Mouse (Mus musculus) hindbrain, embryonic 10.5 days (tissue): ENCODE results near the gene P3h3. TPM values are rescaled to one million over a fixed set of nuclear protein-coding genes. Genes with fewer than 3 reads are reported as not detected.
"Not testable (repeated sequence)": the region's sequence is repeated elsewhere in the genome, so short reads cannot be mapped to it uniquely, and the experiment has no call there.

Source experiments
- DNase-seq: peaks from one replicate; pipeline ENCODE4 v3.0.0-alpha.2; 2017; ENCODE audit warnings: low spot score
- H3K27ac ChIP-seq: fragments of 300-500 bp; sonication (generic); 2 replicates; pipeline ENCODE4 v1.5.1; 2016; ENCODE audit warnings: mild to moderate bottlenecking, moderate library complexity
- H3K27me3 ChIP-seq: fragments of 300-500 bp; sonication (generic); 2 replicates; pipeline ENCODE4 v1.6.1; 2016; ENCODE audit warnings: mild to moderate bottlenecking; ENCODE audit not compliant: poor library complexity, insufficient read depth, severe bottlenecking
- H3K36me3 ChIP-seq: fragments of 300-500 bp; sonication (generic); 2 replicates; pipeline ENCODE4 v1.6.1; 2016; ENCODE audit warnings: mild to moderate bottlenecking, moderate library complexity
- H3K4me1 ChIP-seq: fragments of 300-500 bp; sonication (generic); replicated peaks from 2 replicates; pipeline ENCODE4 v1.6.1; 2016; ENCODE audit warnings: mild to moderate bottlenecking
- H3K4me3 ChIP-seq: fragments of 300-500 bp; sonication (generic); 2 replicates; pipeline ENCODE4 v1.5.1; 2016; ENCODE audit warnings: mild to moderate bottlenecking, moderate library complexity
- H3K9me3 ChIP-seq: fragments of 300-500 bp; sonication (generic); 2 replicates; pipeline ENCODE4 v1.6.1; 2016; ENCODE audit warnings: mild to moderate bottlenecking, moderate library complexity
- WGBS: fragments of 180-500 bp; shearing (Covaris S2); methylation state at CpG from one replicate; pipeline ENCODE4 v1.1.7; 2016; 5-methylcytosine and 5-hydroxymethylcytosine counted together
- polyA plus RNA-seq: library from polyadenylated mRNA; unstranded; fragments of >200 nt; fragmentation: Nextera tagmentation; extraction: Ambion mirVana; gene quantifications from 2 replicates; pipeline ENCODE4 v1.2.1, GENCODE M21; 2016

The P3h3 gene
- polyA plus RNA-seq, 1 experiment from 2014 or later, result 13.4 TPM

DNA sequence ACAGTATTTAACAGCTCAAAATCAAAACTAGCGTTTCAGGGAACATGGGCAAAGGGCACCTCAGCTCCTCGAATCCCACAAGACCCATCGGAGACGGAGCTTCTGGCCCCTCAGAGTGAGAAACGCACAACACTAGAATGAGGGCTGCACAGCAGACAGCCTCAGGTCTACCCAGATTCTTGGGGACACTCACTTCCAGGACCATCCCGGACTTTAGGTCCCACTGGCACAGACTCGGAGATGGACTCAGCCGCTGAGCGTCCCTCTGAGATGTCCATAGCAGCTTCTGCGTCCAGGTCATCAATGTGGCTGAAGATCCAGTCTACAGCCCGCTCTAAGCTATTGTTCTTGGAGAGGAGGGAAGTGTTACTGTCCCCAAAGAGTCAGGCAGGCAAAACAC is 40.4 kb downstream of the P3h3 start:
- 93% methylated on average over 11 of the region's 11 CpGs for WGBS
- H3K27me3 ChIP-seq, result no peaks in the 10 kb centered on the region
- H3K4me3 ChIP-seq, result no peak overlapping the region
- peaks cover 80% of the 10 kb centered on the region for H3K36me3 ChIP-seq
- H3K27ac ChIP-seq, result no peak overlapping the region
- peaks cover 32% of the 10 kb centered on the region for H3K4me1 ChIP-seq
- no peak for DNase-seq
- no peaks in the 10 kb centered on the region for H3K9me3 ChIP-seq

DNA sequence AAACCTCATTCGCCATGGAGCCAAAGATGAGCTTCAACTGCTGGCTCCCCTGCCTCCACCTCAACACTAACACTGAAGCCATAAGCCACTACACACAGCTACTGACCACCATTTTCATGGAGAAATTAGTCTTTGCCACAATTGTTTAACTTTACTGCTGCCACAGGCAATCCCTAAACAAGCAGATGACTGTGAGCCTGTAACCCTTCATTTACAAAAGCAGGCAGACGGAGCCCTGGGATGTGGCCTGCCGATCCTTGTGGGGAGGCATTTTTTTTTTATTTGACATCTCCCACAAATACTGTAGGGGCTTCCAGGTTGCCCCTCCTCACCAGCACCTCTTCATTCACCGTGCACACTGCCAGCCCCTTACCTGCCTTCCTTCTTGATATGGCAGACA is 40.9 kb downstream of the P3h3 start:
- Histone ChIP-seq H3K36me3 (peaks cover 80% of the 10 kb centered on the region), H3K4me1 (peaks cover 37% of the 10 kb centered on the region), H3K27ac (no peak overlapping the region), H3K9me3 (no peaks in the 10 kb centered on the region), H3K4me3 (no peak overlapping the region), H3K27me3 (no peaks in the 10 kb centered on the region)
- DNase-seq, result no peak
- 93% methylated on average over 4 of the region's 4 CpGs for WGBS

DNA sequence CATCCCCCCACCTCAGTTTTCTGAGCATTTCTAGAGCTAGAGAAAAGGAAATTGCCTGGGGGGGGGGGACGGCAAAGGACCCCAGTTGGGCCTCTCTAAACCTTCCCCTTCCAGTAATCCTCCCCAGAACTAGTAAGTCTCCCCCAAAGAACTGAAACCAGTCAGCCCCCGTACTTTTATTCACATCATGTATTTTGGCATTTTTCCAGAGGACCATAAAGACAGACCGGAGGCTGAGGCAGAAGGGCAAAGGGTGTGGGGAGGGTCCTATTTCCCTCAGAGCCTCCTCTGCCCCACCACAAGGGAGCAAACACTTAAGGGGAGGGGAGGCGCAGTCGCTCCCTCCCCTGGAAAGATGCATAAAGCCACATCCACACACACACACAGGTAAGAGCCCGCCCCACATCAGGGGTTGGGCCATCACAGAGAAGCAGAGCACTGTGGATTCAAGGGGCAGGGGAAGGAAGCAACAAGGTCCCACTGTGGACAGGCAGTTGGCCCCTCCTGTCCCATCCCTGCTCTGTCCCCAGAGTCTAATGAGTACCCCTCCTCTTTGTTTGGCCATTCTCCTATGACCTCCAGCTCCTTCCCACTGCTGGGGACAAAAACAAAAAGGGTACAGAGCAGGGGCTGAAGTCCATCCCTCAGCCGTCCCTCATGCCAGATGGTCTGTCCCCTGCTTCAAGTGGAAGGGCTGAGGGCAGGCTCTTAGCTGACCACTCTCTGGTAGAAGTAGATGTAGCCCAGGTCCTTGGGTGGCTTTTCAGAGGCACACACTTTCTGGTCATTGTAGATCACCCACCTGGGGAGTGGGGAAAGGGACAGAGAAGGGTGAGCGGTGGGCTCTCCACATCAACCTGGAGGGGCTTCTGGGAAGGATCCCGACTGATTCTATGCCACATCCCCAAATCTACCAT is 42.4 kb downstream of the P3h3 start:
- H3K36me3 ChIP-seq, result peaks cover 80% of the 10 kb centered on the region
- H3K27me3 ChIP-seq, result no peaks in the 10 kb centered on the region
- DNase-seq, result no peak
- no peaks in the 10 kb centered on the region for H3K9me3 ChIP-seq
- peak overlapping the region; percentile 92 for H3K4me3 ChIP-seq
- WGBS, result 80% methylated on average over 9 of the region's 9 CpGs
- no peak overlapping the region; the same call in 1 of the 2 replicates for H3K27ac ChIP-seq
- peaks cover 45% of the 10 kb centered on the region for H3K4me1 ChIP-seq

DNA sequence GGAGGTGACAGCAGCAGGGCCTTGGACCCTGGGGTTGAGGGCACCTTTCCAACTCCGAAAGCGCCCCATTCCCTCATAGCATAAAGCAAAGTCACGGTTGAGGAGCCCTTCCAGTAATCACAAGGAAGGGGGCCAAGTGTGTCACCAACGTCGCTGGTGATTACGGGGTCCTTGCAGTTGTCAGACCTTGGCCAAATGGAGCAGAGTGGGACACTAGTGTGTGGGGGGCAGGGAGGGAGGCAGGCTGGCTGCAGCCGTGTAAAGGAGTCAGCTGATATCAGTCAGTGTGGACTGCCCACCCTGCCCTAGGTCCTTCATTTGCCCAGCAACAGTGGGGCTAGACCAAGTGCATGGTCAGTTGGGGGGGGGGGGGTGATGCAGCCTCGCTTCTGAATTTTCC is 43.1 kb downstream of the P3h3 start:
- WGBS, result 47% methylated on average over 8 of the region's 8 CpGs
- Histone ChIP-seq H3K27me3 (no peaks in the 10 kb centered on the region), H3K4me1 (peaks cover 52% of the 10 kb centered on the region), H3K27ac (peak overlapping the region; percentile 98), H3K9me3 (no peaks in the 10 kb centered on the region), H3K36me3 (peaks cover 74% of the 10 kb centered on the region), H3K4me3 (peak overlapping the region; percentile 92)
- DNase-seq, result no peak

DNA sequence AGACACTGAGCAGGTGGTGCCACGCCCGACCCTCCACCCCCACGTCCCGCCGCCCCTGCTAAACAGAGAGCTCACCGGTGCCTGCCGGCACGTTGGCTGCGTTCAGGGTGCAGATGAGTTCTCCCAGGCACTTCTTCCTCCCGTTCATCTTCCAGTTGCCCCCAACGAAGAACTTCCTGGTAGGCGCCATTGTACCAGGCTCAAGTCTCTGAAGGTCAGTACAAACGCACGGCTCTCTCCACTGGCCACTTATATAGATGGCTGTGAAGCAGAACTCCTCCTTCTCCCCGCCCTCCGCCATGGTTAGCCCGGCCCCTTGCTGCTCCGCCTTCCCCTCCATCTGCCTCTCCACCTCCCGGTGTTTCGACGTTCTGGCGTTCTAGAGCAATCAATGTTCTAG is 43.6 kb downstream of the P3h3 start, which contains the start of gene Tpi1:
TSS of gene Tpi1 (minus strand) at position 364 of the 400 bp plus-strand sequence.
- Histone ChIP-seq H3K27ac (peak within 1 kb of the TSS; percentile 98), H3K9me3 (no peaks in the 10 kb centered on the region), H3K27me3 (no peaks in the 10 kb centered on the region), H3K36me3 (peaks cover 69% of the 10 kb centered on the region), H3K4me1 (peaks cover 57% of the 10 kb centered on the region), H3K4me3 (peak within 1 kb of the TSS; percentile 92)
- DNase-seq, result peak; percentile 90
- WGBS, result under 1% methylated on average over 22 of the region's 22 CpGs

DNA sequence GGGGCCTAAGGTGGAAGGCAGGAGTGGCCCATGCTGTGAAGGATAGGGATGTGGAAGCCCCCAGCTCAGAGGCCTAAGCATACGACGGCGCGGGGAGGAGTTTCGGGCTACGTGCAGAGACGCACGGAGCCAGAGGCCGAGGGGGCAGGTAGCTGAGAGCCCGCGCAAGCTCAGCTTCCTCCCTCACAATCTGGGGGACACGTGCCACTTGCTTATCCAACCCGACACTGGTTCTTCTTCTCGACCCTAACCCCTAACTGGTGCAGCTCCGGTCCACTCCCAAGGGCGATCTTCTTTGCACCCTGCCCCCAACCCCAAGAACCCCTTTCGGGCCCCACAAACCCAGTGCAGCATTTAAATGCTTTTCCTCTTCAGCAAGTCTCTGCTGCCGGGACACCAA is 44.1 kb downstream of the P3h3 start:
- WGBS, result 1% methylated on average over 18 of the region's 18 CpGs
- Histone ChIP-seq H3K4me1 (peaks cover 61% of the 10 kb centered on the region), H3K4me3 (peak overlapping the region; percentile 92), H3K36me3 (peaks cover 65% of the 10 kb centered on the region), H3K27me3 (no peaks in the 10 kb centered on the region), H3K27ac (peak overlapping the region; percentile 98), H3K9me3 (no peaks in the 10 kb centered on the region)
- peak; percentile 76 for DNase-seq

DNA sequence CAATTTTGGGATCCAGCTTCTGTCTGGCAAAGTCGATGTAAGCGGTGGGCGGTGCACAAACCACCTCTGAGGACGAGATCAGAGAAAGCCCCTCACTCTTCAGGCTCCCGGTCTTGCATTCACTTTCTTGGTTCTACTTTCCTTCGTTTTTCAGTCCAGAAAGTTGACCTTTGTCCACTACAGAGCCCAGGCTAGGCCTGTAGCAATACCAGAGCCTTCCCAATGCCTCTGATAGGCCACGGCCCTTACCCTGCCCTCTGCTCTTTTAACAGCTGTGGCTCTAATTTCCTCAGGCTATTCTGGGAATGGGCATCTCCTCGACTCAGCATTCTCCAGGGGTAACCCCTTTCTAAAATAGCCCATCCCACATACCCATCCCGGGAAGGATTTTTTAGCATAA is 44.7 kb downstream of the P3h3 start:
- H3K27me3 ChIP-seq, result no peaks in the 10 kb centered on the region
- H3K4me1 ChIP-seq, result peaks cover 68% of the 10 kb centered on the region
- 25% methylated on average over 9 of the region's 9 CpGs for WGBS
- no peak for DNase-seq
- no peaks in the 10 kb centered on the region for H3K9me3 ChIP-seq
- H3K4me3 ChIP-seq, result peak overlapping the region; percentile 92
- peak overlapping the region; percentile 98 for H3K27ac ChIP-seq
- peaks cover 58% of the 10 kb centered on the region for H3K36me3 ChIP-seq

DNA sequence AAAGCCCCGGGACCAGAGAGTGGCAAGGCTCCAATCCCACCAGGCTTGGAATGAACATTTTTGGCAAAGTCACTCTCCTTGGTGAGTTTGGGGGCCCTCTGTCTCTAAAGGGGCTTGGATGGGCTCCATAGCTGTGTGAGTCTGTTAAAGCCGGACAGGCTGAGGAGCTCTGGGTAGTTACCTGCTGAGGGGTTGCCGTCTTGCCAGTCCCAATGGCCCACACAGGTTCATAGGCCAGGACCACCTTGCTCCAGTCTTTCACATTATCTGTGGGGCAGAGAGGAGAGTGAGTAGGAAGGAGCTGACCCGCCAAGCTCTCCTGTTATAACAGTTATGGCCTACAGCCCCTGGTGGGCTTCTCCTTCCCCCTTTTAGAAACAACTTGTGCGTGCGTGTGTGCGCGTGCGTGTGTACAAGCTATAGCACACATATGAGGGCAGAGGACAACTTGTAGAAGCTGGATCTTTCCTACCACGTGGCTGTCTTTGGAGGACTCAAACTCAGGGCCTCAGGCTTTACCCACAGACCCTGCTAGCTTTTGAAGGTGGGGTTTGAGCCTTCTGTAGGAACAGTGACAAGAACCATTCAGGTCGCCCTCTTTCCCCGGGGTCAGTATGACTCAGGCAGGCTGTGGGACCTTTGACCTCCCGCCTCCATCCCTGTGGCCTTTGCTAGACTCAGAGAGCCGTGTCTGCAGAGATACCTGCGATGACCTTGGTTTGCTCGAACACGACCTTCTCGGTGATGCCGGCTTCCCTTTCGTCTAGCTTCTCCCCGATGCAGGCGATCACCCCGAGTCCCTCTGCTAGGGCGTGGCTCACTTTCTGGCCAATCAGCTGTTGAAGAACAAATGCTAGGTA is 45.6 kb downstream of the P3h3 start:
- peak overlapping the region; percentile 98 for H3K27ac ChIP-seq
- H3K36me3 ChIP-seq, result peaks cover 49% of the 10 kb centered on the region
- no peak for DNase-seq
- H3K27me3 ChIP-seq, result no peaks in the 10 kb centered on the region
- WGBS, result 82% methylated on average over 24 of the region's 24 CpGs
- peaks cover 69% of the 10 kb centered on the region for H3K4me1 ChIP-seq
- peak overlapping the region; percentile 92 for H3K4me3 ChIP-seq
- H3K9me3 ChIP-seq, result no peaks in the 10 kb centered on the region

DNA sequence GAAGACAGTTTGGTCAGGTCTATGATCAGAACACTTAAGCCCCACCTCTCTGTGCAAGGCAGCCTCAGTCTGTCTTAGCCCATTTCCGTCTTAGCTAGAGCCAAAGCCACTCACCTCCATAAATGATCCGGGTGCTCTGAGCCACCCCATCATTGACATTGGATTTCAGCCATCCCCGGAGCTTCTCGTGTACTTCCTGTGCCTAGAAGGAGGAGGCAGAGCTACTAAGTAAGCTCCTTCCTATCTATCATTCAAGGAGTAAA is 46.2 kb downstream of the P3h3 start:
- Histone ChIP-seq H3K4me1 (peaks cover 74% of the 10 kb centered on the region), H3K27ac (no peak overlapping the region), H3K4me3 (no peak overlapping the region), H3K9me3 (no peaks in the 10 kb centered on the region), H3K36me3 (peaks cover 43% of the 10 kb centered on the region), H3K27me3 (no peaks in the 10 kb centered on the region)
- 92% methylated on average over 4 of the region's 4 CpGs for WGBS
- no peak for DNase-seq

DNA sequence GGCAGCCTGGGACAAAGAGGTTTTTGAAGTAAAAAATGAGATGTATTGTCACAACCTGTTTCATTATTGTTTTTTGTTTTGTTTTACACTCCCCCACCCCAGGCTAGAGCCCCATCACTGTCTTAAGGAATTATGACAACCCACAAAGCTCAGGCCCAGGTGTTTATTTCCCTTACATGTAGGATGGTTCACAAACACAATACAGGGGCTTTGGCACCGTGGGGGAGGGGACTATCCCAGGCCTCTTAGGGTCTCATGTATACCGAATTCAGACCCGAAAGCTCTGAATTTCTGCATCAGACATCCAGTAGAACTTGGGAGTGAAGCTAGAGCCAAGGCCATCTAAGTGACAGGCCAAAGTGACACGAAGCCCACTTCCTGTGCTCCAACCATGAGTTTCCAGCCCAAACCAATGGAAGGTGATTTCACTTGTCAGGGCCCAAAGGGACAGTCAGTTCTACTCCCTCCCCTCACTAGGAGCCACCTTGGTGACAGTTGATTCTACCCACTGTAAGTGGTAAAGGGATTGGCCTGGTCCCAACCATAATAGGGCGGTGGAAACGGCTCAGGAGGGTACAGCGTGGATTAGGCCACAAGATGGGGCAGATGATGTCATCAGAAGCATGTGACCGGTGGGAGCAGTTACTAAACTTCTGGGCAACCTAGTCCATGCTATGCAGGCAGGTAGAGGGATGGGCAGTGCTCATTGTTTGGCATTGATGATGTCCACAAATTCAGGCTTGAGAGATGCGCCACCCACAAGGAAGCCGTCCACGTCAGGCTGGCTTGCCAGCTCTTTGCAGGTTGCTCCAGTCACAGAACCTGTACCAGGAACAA is 46.8 kb downstream of the P3h3 start:
- 90% methylated on average over 11 of the region's 11 CpGs for WGBS
- not testable (repeated sequence) for H3K27ac ChIP-seq, DNase-seq

DNA sequence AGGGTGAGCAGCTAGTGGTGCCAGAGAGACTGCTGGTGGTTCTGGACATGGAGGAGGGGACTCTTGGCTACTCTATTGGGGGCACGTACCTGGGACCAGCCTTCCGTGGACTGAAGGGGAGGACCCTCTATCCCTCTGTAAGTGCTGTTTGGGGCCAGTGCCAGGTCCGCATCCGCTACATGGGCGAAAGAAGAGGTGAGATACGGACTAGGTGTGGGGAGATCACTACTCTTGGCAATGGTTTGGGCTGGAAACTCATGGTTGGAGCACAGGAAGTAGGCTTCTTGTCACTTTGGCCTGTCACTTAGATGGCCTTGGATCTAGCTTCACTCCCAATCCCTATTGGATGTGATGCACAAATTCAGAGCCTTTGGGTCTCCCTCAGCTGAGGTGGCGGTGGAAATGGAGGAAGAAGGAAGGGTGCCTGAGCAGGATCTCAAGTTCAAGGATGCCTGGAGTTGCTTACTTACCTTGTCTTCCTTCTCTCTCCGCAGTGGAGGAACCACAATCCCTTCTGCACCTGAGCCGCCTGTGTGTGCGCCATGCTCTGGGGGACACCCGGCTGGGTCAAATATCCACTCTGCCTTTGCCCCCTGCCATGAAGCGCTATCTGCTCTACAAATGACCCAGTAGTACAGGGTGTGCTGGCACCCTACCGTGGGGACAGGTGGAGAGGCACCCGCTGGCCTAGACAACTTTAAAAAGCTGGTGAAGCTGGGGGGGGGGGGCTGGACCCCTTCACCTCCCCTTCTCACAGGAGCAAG is 47.6 kb downstream of the P3h3 start:
- Histone ChIP-seq H3K4me3 (peak overlapping the region; percentile 69), H3K27me3 (no peaks in the 10 kb centered on the region), H3K9me3 (no peaks in the 10 kb centered on the region), H3K27ac (peak overlapping the region; percentile 90), H3K4me1 (peaks cover 80% of the 10 kb centered on the region), H3K36me3 (peaks cover 29% of the 10 kb centered on the region)
- DNase-seq, result no peak
- WGBS, result 41% methylated on average over 14 of the region's 14 CpGs

More for the DNA sequence above, 46.8 kb downstream of the P3h3 start:
- H3K36me3 ChIP-seq, result peaks cover 38% of the 10 kb centered on the region
- H3K27me3 ChIP-seq, H3K9me3 ChIP-seq, H3K4me3 ChIP-seq: not testable (repeated sequence)
- H3K4me1 ChIP-seq, result peaks cover 79% of the 10 kb centered on the region
